Mouse (Mus musculus): ENCODE measurements around the gene Hmox2.

GRCm38 (mm10) chr16:4725780-4726527 lies at the start of gene Hmox2:
- TF ChIP-seq POLR2A (IDR thresholded peaks at IDR 0.05; ENCODE audit: borderline replicate concordance, extremely low read depth, insufficient read depth, insufficient read length, poor library complexity, severe bottlenecking) = peak; percentile 46; the same call in 1 of the 2 replicates
- TF ChIP-seq CTCF (IDR thresholded peaks at IDR 0.05; ENCODE audit: borderline replicate concordance, extremely low read depth, insufficient read depth, insufficient read length) = no peak

Data from brain, embryonic 14.5 days (tissue).